Comparison of ENCODE assay signal across 8 mouse cellular contexts in the genomic region with DNA sequence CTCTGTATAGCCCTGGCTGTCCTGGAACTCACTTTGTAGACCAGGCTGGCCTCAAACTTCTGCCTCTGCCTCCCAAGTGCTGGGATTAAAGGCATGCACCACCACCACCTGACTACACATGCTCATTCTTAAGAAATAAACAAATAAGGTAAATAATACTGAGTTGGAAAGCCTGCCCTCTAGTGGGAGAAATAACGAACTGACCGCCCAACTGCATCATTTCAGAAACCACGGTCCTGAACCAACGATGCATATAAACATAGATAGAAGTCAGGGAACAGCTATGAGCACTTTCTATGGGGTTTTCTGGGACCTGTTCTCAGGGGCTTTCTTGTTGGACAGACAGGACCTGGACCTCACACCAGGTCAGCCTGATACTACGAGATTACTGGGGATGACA. TPM values are rescaled to one million over a fixed set of nuclear protein-coding genes. Genes with fewer than 3 reads are reported as not detected.
A peak's percentile ranks its signal among the peaks of the same experiment; 100 is the strongest.
DNase-seq lines count a peak whose midpoint lies in the region; ATAC-seq lines count a peak whose summit lies in the region.

No protein-coding gene starts in this region.

- H3K27ac ChIP-seq in midbrain, embryonic 14.5 days (replicated peaks; ENCODE audit: low read depth, low read length) = no peak overlapping the region
- H3K27ac ChIP-seq in midbrain, embryonic 13.5 days = no peak overlapping the region

- no peak overlapping the region for H3K4me3 ChIP-seq in midbrain, embryonic 14.5 days (replicated peaks; ENCODE audit: low read depth, low read length)
- H3K4me3 ChIP-seq in midbrain, embryonic 13.5 days (replicated peaks) = no peak overlapping the region

- H3K9ac ChIP-seq in midbrain, embryonic 14.5 days (replicated peaks; ENCODE audit: low read length) = no peak overlapping the region
- no peak overlapping the region for H3K9ac ChIP-seq in midbrain, embryonic 13.5 days (replicated peaks)

- ATAC-seq in frontal cortex, adult (ENCODE audit: low TSS enrichment) = peak; percentile 48; the same call in 1 of the 2 replicates
- ATAC-seq in midbrain, embryonic 14.5 days (ENCODE audit: low FRiP score, low TSS enrichment) = no peak
- ATAC-seq in midbrain, embryonic 13.5 days = no peak
- ATAC-seq in cerebellum, adult (ENCODE audit: insufficient number of reproducible peaks, low FRiP score, low TSS enrichment) = peak; percentile 54; the same call in 1 of the 2 replicates
- peak; percentile 74 for ATAC-seq in megakaryocyte, adult 5-6 weeks (ENCODE audit: poor library complexity, severe bottlenecking)

- H3K36me3 ChIP-seq in midbrain, embryonic 14.5 days (ENCODE audit: control insufficient read depth, insufficient read depth, low read length) = no peaks in the 10 kb centered on the region
- no peaks in the 10 kb centered on the region for H3K36me3 ChIP-seq in midbrain, embryonic 13.5 days

- H3K4me2 ChIP-seq in midbrain, embryonic 14.5 days (ENCODE audit: low read length) = no peak overlapping the region
- no peak overlapping the region for H3K4me2 ChIP-seq in midbrain, embryonic 13.5 days (replicated peaks)

- no peak for DNase-seq in frontal cortex, postnatal 25 days (ENCODE audit: low spot score in 2 of 2)
- DNase-seq in midbrain, embryonic 14.5 days = peak; percentile 76
- DNase-seq in heart, postnatal 4 days = peak; percentile 51
- DNase-seq in frontal cortex, postnatal 14 days (ENCODE audit: low spot score in 2 of 2) = no peak

- no peaks in the 10 kb centered on the region for H3K27me3 ChIP-seq in midbrain, embryonic 14.5 days (ENCODE audit: control insufficient read depth, insufficient read depth, low read length)
- H3K27me3 ChIP-seq in midbrain, embryonic 13.5 days = no peaks in the 10 kb centered on the region

- H3K4me1 ChIP-seq in midbrain, embryonic 14.5 days (ENCODE audit: control insufficient read depth, insufficient read depth, low read length) = 0 out of 2 replicates have a peak, but pooled peaks cover 2% of the 10 kb centered on the region
- peaks cover 6% of the 10 kb centered on the region for H3K4me1 ChIP-seq in midbrain, embryonic 13.5 days (replicated peaks)

- no peaks in the 10 kb centered on the region for H3K9me3 ChIP-seq in midbrain, embryonic 14.5 days (ENCODE audit: control insufficient read depth, low read length)
- H3K9me3 ChIP-seq in midbrain, embryonic 13.5 days = no peaks in the 10 kb centered on the region

- WGBS in midbrain, embryonic 14.5 days = 28% methylated on average over 5 of the region's 5 CpGs
- WGBS in midbrain, embryonic 13.5 days = 31% methylated on average over 5 of the region's 5 CpGs

RNA-seq across cellular contexts. Expression of gene Rgcc, which starts 25.6 kb away (rescaled TPM):
- 19.9 and 25.0 TPM in 2 replicates for polyA plus RNA-seq in midbrain, embryonic 14.5 days (2014; fragmentation: Nextera tagmentation; extraction: Ambion mirVana)
- polyA plus RNA-seq in midbrain, embryonic 13.5 days (2015; fragmentation: Nextera tagmentation; extraction: Ambion mirVana) = 10.4 and 13.7 TPM in 2 replicates
- 10 to 100 TPM; 26.6 to 29.1 TPM for total RNA-seq in heart, postnatal 4 days (2021)
- 11.7 and 13.7 TPM in 2 replicates for total RNA-seq in megakaryocyte, adult 5-6 weeks (2015)
- total RNA-seq in megakaryocyte, adult 5-6 weeks (2017) = 12.4 and 12.8 TPM in 2 replicates

Comparison
In these comparisons a context has a peak if more than half of its experiments do, and no peak if none do; other contexts are left out.
1. ATAC-seq: peak in frontal cortex, adult (single experiment), cerebellum, adult (single experiment) and megakaryocyte, adult 5-6 weeks (single experiment); none in midbrain, embryonic 14.5 days (single experiment) and midbrain, embryonic 13.5 days (single experiment).
2. DNase-seq: peak in midbrain, embryonic 14.5 days (single experiment) and heart, postnatal 4 days (single experiment); none in frontal cortex, postnatal 25 days (0 of 2) and frontal cortex, postnatal 14 days (0 of 2).